Mouse (Mus musculus) activated CD4-positive, CD25-positive, alpha-beta regulatory T cell, adult 4 months (primary cell): Measurements from ENCODE around the gene St6galnac3. TPM values are rescaled to one million over a fixed set of nuclear protein-coding genes. Genes with fewer than 3 reads are reported as not detected.
"Not testable (repeated sequence)": the region's sequence is repeated elsewhere in the genome, so short reads cannot be mapped to it uniquely, and the experiment has no call there.

Source experiments
- ATAC-seq: one replicate; pipeline ENCODE4 v1.8.0; 2017
- polyA plus RNA-seq, 2 experiments: library from polyadenylated mRNA; unstranded; fragments of 100-300 nt; shearing (Covaris generic); gene quantifications; one replicate each; pipeline ENCODE4 v1.2.1; 2017

The St6galnac3 gene
- polyA plus RNA-seq = 10 to 100 TPM; 29.1 to 52.4 TPM

DNA sequence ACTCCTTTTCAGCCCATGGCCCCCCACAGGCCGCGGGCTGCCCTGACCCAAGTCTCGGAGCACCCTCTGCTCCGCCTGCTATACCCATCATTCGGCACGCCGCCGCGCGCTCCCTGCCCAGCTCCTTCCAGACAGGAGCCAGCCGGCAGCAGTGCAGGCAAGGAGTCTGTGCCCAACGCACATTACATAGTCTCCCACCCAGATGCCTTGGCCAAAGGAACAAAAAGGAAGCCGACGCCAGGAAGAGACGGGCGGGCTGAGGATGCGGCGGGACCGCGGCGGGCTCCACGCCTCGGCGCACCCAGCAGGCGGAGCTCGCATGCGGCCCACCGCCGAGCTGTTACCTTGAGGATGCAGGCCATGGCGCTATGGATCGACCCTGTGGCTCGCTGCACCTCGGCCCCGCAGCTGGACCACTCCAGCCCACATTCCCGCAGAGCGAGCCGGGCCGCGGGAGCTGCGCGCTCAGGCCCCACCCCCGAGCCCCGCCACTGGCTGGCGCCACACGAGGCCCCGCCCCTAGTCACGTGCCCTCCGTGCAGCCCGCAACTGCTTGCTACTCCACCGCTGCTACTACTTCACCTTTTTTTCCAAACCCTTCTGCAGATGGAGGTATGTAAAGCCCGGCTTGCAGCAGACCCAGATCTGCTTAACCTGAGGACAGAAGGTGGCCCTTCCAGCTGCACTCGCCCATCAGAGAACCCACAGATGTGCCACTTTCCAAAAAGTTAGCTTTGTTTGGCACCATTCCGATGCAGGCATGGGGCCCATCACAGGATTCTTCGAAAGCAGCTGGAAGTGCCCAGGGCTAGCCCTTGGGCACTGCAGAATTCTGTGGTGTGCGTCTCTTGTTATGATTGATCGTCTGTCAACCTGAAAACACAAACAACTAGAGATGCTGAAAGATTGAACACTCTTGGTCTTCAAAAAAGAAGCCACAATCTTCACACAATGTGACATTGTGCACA lies at the start of gene St6galnac3:
TSS of gene St6galnac3 (minus strand) at position 474 of the 968 bp plus-strand sequence.
- ATAC-seq = peak; percentile 78

DNA sequence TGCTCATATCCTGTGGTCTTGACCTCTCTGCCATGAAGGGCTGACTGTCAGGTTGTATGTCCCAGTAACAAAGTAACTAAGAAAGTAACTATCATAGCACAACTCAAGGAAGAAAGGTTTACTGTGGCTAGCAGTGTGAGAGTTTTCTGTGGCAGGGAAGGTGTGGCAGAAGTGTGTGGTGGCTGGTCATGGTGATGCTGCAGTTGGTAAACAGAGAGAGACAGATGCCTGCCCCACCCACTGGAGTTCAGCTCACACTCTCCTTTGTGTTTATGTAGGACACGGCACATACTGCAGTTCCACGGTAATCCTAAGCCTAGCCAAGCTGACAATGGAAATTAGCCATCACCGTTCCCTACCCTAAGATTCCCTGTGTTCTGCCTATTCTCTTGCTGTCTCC lies 49.6 kb upstream of the St6galnac3 start:
- no peak for ATAC-seq

GRCm38 (mm10) chr3:153771479-153771878 lies 46.5 kb upstream of the St6galnac3 start:
- no peak for ATAC-seq

DNA sequence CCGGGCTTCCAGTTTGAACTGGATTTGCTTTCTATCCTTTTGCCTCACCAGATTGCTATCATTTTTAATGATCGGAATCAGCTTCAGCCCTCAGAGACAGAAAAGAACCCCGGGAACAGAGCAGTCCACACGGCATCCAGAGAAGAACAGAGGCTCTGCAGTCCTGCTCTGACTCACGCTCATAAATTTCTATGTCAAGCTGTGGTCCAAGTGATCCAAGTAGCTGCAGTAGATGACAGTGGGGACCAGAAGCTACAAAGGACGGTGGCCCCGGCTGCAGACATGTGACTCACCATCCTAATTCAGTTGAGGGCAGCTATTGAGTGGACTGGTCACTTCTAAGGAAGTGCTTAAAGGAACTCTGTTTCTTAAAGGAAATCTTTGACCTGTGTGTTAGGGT lies 45.6 kb upstream of the St6galnac3 start:
- ATAC-seq = no peak

GRCm38 (mm10) chr3:153769220-153769619 lies 44.2 kb upstream of the St6galnac3 start:
- ATAC-seq = no peak

GRCm38 (mm10) chr3:153765171-153765570 lies 40.2 kb upstream of the St6galnac3 start:
- ATAC-seq = no peak

GRCm38 (mm10) chr3:153764760-153765159 lies 39.8 kb upstream of the St6galnac3 start:
- peak; percentile 52 for ATAC-seq

GRCm38 (mm10) chr3:153761171-153761570 lies 36.2 kb upstream of the St6galnac3 start:
- ATAC-seq = no peak

- no peak for ATAC-seq
Observed at GRCm38 (mm10) chr3:153759269-153759668, 34.3 kb upstream of the St6galnac3 start.

GRCm38 (mm10) chr3:153756500-153756996 lies 31.6 kb upstream of the St6galnac3 start:
- no peak for ATAC-seq

GRCm38 (mm10) chr3:153755785-153756326 lies 30.9 kb upstream of the St6galnac3 start:
- ATAC-seq = not testable (repeated sequence)

- ATAC-seq = no peak
Observed at GRCm38 (mm10) chr3:153751435-153751834, 26.5 kb upstream of the St6galnac3 start.

GRCm38 (mm10) chr3:153749359-153749758 lies 24.4 kb upstream of the St6galnac3 start:
- ATAC-seq = no peak

GRCm38 (mm10) chr3:153748293-153748692 lies 23.3 kb upstream of the St6galnac3 start:
- ATAC-seq = no peak

GRCm38 (mm10) chr3:153745099-153745498 lies 20.1 kb upstream of the St6galnac3 start:
- ATAC-seq = no peak

DNA sequence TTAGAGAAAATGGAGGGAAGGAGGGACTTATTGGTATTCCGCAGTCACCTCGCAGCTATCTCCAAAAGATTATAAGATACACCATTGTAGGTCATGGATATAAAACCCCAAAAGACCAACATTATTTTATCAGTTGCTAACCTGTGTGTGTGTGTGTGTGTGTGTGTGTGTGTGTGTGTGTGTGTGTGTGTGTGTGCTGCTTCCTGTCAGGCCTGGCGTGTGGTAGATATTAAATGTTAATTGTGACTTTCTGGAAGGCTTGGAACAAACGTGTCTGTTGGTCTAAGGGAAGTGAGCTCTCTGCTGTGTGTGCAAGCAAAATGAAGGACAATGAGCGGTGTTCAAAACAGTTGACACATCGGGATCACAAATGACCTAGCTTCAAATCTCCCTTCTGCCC lies 19.5 kb upstream of the St6galnac3 start:
- ATAC-seq = no peak

- ATAC-seq = no peak
Observed at GRCm38 (mm10) chr3:153741800-153742199, 16.8 kb upstream of the St6galnac3 start.

- ATAC-seq = no peak
Observed at GRCm38 (mm10) chr3:153739351-153739750, 14.4 kb upstream of the St6galnac3 start.

- no peak for ATAC-seq
Observed at GRCm38 (mm10) chr3:153738421-153738820, 13.4 kb upstream of the St6galnac3 start.

GRCm38 (mm10) chr3:153736756-153737280 lies 11.8 kb upstream of the St6galnac3 start:
- ATAC-seq = no peak

- no peak for ATAC-seq
Observed at GRCm38 (mm10) chr3:153735796-153736549, 11.0 kb upstream of the St6galnac3 start.

- no peak for ATAC-seq
Observed at GRCm38 (mm10) chr3:153734741-153735140, 9.8 kb upstream of the St6galnac3 start.
